Mouse (Mus musculus): ENCODE results near the gene Rtp4.

- TF ChIP-seq CTCF (IDR thresholded peaks at IDR 0.05; ENCODE audit: control insufficient read depth, insufficient read depth, insufficient replicate concordance, low read depth, low read length): no peak
- TF ChIP-seq POLR2A (IDR thresholded peaks at IDR 0.05; ENCODE audit: control insufficient read depth, low read depth, low read length): no peak
Measured at GRCm38 (mm10) chr16:23596696-23597095, 76.6 kb downstream of the Rtp4 start.
